Mouse (Mus musculus): ENCODE measurements around the gene Mindy1.

DNA sequence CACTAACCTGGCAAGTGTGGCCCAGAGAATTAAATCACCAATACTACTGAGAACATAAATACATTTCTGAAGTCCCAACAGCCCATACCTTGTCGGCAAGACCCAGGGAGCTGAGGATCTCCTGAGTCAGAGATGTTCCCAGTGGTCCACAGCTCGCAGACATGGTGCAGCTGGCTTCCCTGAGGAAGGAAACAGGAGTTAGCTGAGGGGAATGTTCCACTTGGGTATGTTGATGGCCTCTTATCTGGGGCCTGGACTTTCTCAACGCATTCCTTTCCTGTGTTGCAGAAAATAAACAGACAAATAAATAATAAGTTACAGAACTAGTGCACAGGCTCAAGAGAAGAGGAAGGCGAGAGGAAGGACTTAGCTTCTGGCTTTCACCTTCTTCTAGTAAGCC lies 25.1 kb downstream of the Mindy1 start:
- TF ChIP-seq CTCF (IDR thresholded peaks at IDR 0.05; ENCODE audit: control insufficient read depth, insufficient read depth, low read length) = no peak
- TF ChIP-seq POLR2A (IDR thresholded peaks at IDR 0.05; ENCODE audit: borderline replicate concordance, control insufficient read depth, low read depth, low read length) = no peak

Measured in bone marrow, adult 2 months (tissue).